ENCODE assay signal across 8 mouse cellular contexts in genomic region chr5:116031190-116031577, GRCm38 (mm10). TPM values are rescaled to one million over a fixed set of nuclear protein-coding genes. Genes with fewer than 3 reads are reported as not detected.
A peak's percentile ranks its signal among the peaks of the same experiment; 100 is the strongest.
DNase-seq lines count a peak whose midpoint lies in the region; ATAC-seq and TF ChIP-seq lines count a peak whose summit lies in the region.

No protein-coding gene starts in this region.

- no peaks in the 10 kb centered on the region for H3K9me3 ChIP-seq in hindbrain, postnatal 0 days (ENCODE audit: low read length)
- no peaks in the 10 kb centered on the region for H3K9me3 ChIP-seq in limb, embryonic 11.5 days (ENCODE audit: control insufficient read depth, low read length)
- H3K9me3 ChIP-seq in midbrain, embryonic 14.5 days (ENCODE audit: control insufficient read depth, low read length), result no peaks in the 10 kb centered on the region

- peak; percentile 89 for TF ChIP-seq CTCF in hindbrain, postnatal 0 days (IDR thresholded peaks at IDR 0.05; ENCODE audit: low read depth)

- WGBS in hindbrain, postnatal 0 days, result 4% methylated on average over 14 of the region's 14 CpGs
- WGBS in limb, embryonic 11.5 days, result 3% methylated on average over 14 of the region's 14 CpGs
- 3% methylated on average over 14 of the region's 14 CpGs for whole genome bisulfite sequencing in midbrain, embryonic 14.5 days

- H3K27me3 ChIP-seq in hindbrain, postnatal 0 days (ENCODE audit: insufficient read depth, low read length), result no peaks in the 10 kb centered on the region
- H3K27me3 ChIP-seq in limb, embryonic 11.5 days (ENCODE audit: control insufficient read depth, insufficient read depth, low read length), result no peaks in the 10 kb centered on the region
- no peaks in the 10 kb centered on the region for H3K27me3 ChIP-seq in midbrain, embryonic 14.5 days (ENCODE audit: control insufficient read depth, insufficient read depth, low read length)

- ATAC-seq in hindbrain, postnatal 0 days, result peak; percentile 72
- no peak for ATAC-seq in limb, embryonic 11.5 days (ENCODE audit: insufficient number of reproducible peaks, low FRiP score, low TSS enrichment, low read depth)
- no peak for ATAC-seq in midbrain, embryonic 14.5 days (ENCODE audit: low FRiP score, low TSS enrichment)

- no peaks in the 10 kb centered on the region for H3K4me1 ChIP-seq in hindbrain, postnatal 0 days (ENCODE audit: insufficient read depth, low read length)
- no peaks in the 10 kb centered on the region for H3K4me1 ChIP-seq in limb, embryonic 11.5 days (ENCODE audit: control insufficient read depth, insufficient read depth, low read length)
- H3K4me1 ChIP-seq in midbrain, embryonic 14.5 days (ENCODE audit: control insufficient read depth, insufficient read depth, low read length), result 0 out of 2 replicates have a peak, but pooled peaks cover 4% of the 10 kb centered on the region

- H3K27ac ChIP-seq in hindbrain, postnatal 0 days, result no peak overlapping the region; the same call in 1 of the 2 replicates
- no peak overlapping the region for H3K27ac ChIP-seq in limb, embryonic 11.5 days (replicated peaks; ENCODE audit: low read depth, low read length)
- H3K27ac ChIP-seq in midbrain, embryonic 14.5 days (replicated peaks; ENCODE audit: low read depth, low read length), result no peak overlapping the region

- no peak overlapping the region for H3K9ac ChIP-seq in hindbrain, postnatal 0 days (replicated peaks; ENCODE audit: low read length)
- no peak overlapping the region for H3K9ac ChIP-seq in limb, embryonic 11.5 days (ENCODE audit: low read length)
- H3K9ac ChIP-seq in midbrain, embryonic 14.5 days (replicated peaks; ENCODE audit: low read length), result no peak overlapping the region

- H3K4me2 ChIP-seq in hindbrain, postnatal 0 days (ENCODE audit: low read depth, low read length), result peak overlapping the region; percentile 55
- peak overlapping the region; percentile 25 for H3K4me2 ChIP-seq in limb, embryonic 11.5 days (ENCODE audit: low read depth, severe bottlenecking)
- peak overlapping the region; percentile 41 for H3K4me2 ChIP-seq in midbrain, embryonic 14.5 days (ENCODE audit: low read length)

- peak overlapping the region; percentile 4; the same call in 1 of the 2 replicates for H3K4me3 ChIP-seq in hindbrain, postnatal 0 days (ENCODE audit: low read length)
- no peak overlapping the region for H3K4me3 ChIP-seq in limb, embryonic 11.5 days (ENCODE audit: low read depth, low read length)
- H3K4me3 ChIP-seq in midbrain, embryonic 14.5 days (replicated peaks; ENCODE audit: low read depth, low read length), result no peak overlapping the region

- peak; percentile 54 to 62 for DNase-seq in cerebellum, adult 18-20 months
- DNase-seq in cerebellum, adult 9-11 months, result no peak
- peak; percentile 87 for DNase-seq in c-Kit-positive CD71-positive TER-119-negative erythroid progenitor cells, embryonic 14.5 days (ENCODE audit: low read depth)
- peak; percentile 73 for DNase-seq in forelimb bud, embryonic 11.5 days (ENCODE audit: low read depth, low spot score)
- DNase-seq in hindbrain, postnatal 0 days (ENCODE audit: low spot score), result peak; percentile 91
- peak; percentile 84 for DNase-seq in limb, embryonic 11.5 days (ENCODE audit: low spot score)
- DNase-seq in midbrain, embryonic 14.5 days, result peak; percentile 94
- peak; percentile 49 to 72 for DNase-seq in spleen, postnatal 14 days (ENCODE audit: low spot score in 2 of 2)

- H3K36me3 ChIP-seq in hindbrain, postnatal 0 days (ENCODE audit: insufficient read depth, low read length), result no peaks in the 10 kb centered on the region
- H3K36me3 ChIP-seq in limb, embryonic 11.5 days (ENCODE audit: control insufficient read depth, insufficient read depth, low read length), result no peaks in the 10 kb centered on the region
- no peaks in the 10 kb centered on the region for H3K36me3 ChIP-seq in midbrain, embryonic 14.5 days (ENCODE audit: control insufficient read depth, insufficient read depth, low read length)

RNA-seq across cellular contexts. Expression of gene Prkab1, which starts 6.9 kb away (rescaled TPM):
- total RNA-seq in hindbrain, postnatal 0 days (2014; rRNA removed), result 48.9 and 51.0 TPM in 2 replicates
- 46.7 and 47.1 TPM in 2 replicates for polyA plus RNA-seq in hindbrain, postnatal 0 days (2015; fragmentation: Nextera tagmentation; extraction: Ambion mirVana)
- polyA plus RNA-seq in limb, embryonic 11.5 days (2014; fragmentation: Nextera tagmentation; extraction: Ambion mirVana), result 67.1 and 70.5 TPM in 2 replicates
- 46.7 and 49.1 TPM in 2 replicates for polyA plus RNA-seq in midbrain, embryonic 14.5 days (2014; fragmentation: Nextera tagmentation; extraction: Ambion mirVana)

RNA-seq across cellular contexts. Expression of gene Tmem233, which starts 51.9 kb away (rescaled TPM):
- not detected in 2 replicates for total RNA-seq in hindbrain, postnatal 0 days (2014; rRNA removed)
- polyA plus RNA-seq in hindbrain, postnatal 0 days (2015; fragmentation: Nextera tagmentation; extraction: Ambion mirVana), result not detected in 2 replicates
- polyA plus RNA-seq in limb, embryonic 11.5 days (2014; fragmentation: Nextera tagmentation; extraction: Ambion mirVana), result not detected in 2 replicates
- polyA plus RNA-seq in midbrain, embryonic 14.5 days (2014; fragmentation: Nextera tagmentation; extraction: Ambion mirVana), result not detected in 2 replicates
